Mouse (Mus musculus) ES-E14 (cell line): ENCODE measurements around the gene Naif1.

Experiments used
- CHD2 ChIP-seq: IDR thresholded peaks from 2 replicates; pipeline ENCODE4 v1.6.1; 2014; ENCODE audit warnings: mild to moderate bottlenecking, low read depth, low read length, inconsistent platforms
- ZC3H11A ChIP-seq: IDR thresholded peaks from 2 replicates; pipeline ENCODE4 v1.6.1; 2012; ENCODE audit warnings: low read depth, mild to moderate bottlenecking, inconsistent platforms, low read length, borderline replicate concordance

DNA sequence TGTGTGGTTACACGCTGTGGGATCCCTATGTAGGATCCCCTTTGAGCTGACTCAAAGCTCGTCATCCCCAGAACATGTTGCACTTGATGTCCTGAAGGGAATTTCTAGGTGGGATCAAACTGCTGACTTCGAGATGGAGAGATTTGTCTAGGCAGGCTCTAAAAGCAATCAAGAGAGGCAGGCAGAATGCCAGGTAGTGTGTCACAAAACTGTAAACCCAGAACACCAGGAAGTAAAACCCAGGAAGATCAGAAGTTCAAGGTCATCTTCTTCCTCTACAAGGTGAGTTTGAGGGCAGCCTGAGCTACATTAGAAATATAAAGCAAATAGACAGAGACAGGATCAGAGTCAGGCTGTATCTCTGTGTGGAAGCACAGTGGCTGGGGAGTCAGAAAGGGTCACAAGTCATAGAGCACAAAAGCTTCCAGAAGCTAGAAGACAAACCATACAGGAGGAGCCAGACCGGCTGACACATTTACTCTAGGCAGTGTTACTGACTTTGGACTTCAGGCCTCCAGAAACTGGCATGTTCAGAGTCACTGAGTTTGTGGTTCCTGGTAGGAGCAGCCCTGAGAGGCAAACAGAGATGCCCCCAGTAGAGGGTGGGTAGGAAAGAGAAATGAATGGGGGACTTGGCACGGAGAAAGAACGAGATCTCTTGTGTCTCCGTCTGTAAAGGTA, 43.0 kb upstream of the Naif1 start:
- TF ChIP-seq CHD2 (no peak), ZC3H11A (no peak)
